Mouse (Mus musculus) bone marrow, adult 2 months (tissue): ENCODE measurements around the gene Coq8a.

ENCODE experiments used
- CTCF ChIP-seq: fragments of 200-500 bp; IDR thresholded peaks from 2 replicates; pipeline ENCODE4 v1.5.1; 2011; ENCODE audit warnings: low read length, control low read depth; ENCODE audit not compliant: control insufficient read depth, insufficient read depth
- POLR2A ChIP-seq: fragments of 200-500 bp; IDR thresholded peaks from 2 replicates; pipeline ENCODE4 v1.6.1; 2011; ENCODE audit warnings: low read depth, mild to moderate bottlenecking, control low read depth, low read length, borderline replicate concordance; ENCODE audit not compliant: control insufficient read depth

DNA sequence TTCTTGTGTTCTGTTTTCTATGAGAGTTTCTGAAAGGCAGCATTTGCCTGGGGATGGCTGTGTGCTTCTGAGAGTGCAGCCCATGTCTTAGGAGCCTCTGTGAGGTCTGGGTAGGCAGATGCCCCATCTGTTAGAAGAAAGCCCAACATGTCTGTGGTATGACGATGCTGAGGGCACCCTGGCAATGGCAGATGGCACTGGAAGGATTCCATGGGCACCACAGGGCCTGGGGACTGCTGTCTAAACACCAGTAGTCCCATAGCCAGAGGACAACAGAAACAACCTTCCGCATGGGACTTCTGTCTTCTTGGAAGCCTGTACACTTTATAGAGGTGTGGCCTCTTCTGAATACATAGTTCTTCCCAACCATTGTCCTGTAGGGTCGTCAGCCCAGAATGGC lies 38.2 kb downstream of the Coq8a start:
- TF ChIP-seq POLR2A, result no peak
- TF ChIP-seq CTCF, result no peak
